Mouse (Mus musculus) cerebellum, postnatal 25 days (tissue): ENCODE measurements around the gene Spi1.
A peak's percentile ranks its signal among the peaks of the same experiment; 100 is the strongest.
"Not testable (repeated sequence)": the region's sequence is repeated elsewhere in the genome, so short reads cannot be mapped to it uniquely, and the experiment has no call there.

Source experiments
- DNase-seq, 2 experiments: peaks; one replicate each; pipeline ENCODE4 v3.0.0; 2021; ENCODE audit warnings: mixed read lengths in 2 of 2

Gene Spi1

GRCm38 (mm10) chr2:91097015-91097414 is 14.8 kb downstream of the Spi1 start:
- DNase-seq: no peak

GRCm38 (mm10) chr2:91098156-91098555 is 16.0 kb downstream of the Spi1 start:
- no peak for DNase-seq

- DNase-seq: peak; percentile 95 to 97
These were observed 19.0 kb downstream of the Spi1 start for GRCm38 (mm10) chr2:91101124-91101740.

GRCm38 (mm10) chr2:91108156-91108555 is 26.0 kb downstream of the Spi1 start:
- DNase-seq: no peak

GRCm38 (mm10) chr2:91109241-91109640 is 27.1 kb downstream of the Spi1 start:
- DNase-seq: no peak

GRCm38 (mm10) chr2:91109807-91110385 is 27.7 kb downstream of the Spi1 start:
- DNase-seq: no peak

GRCm38 (mm10) chr2:91110429-91110828 is 28.2 kb downstream of the Spi1 start:
- no peak for DNase-seq

GRCm38 (mm10) chr2:91111832-91112231 is 29.6 kb downstream of the Spi1 start:
- DNase-seq: not testable (repeated sequence)

- no peak for DNase-seq
These were observed 30.3 kb downstream of the Spi1 start for GRCm38 (mm10) chr2:91112491-91112890.

- no peak for DNase-seq
These were observed 31.1 kb downstream of the Spi1 start for GRCm38 (mm10) chr2:91113334-91113733.

GRCm38 (mm10) chr2:91113852-91114251 is 31.7 kb downstream of the Spi1 start:
- DNase-seq: no peak

- DNase-seq: peak; percentile 100
These were observed 32.8 kb downstream of the Spi1 start for GRCm38 (mm10) chr2:91114781-91115577.

- peak in 1 of 2 experiments; percentile 37 for DNase-seq
These were observed 33.4 kb downstream of the Spi1 start for GRCm38 (mm10) chr2:91115578-91115970.

- DNase-seq: no peak
These were observed 34.7 kb downstream of the Spi1 start for GRCm38 (mm10) chr2:91116842-91117241.

- DNase-seq: peak in 1 of 2 experiments; percentile 29
These were observed 35.5 kb downstream of the Spi1 start, which contains the start of gene Mybpc3 for GRCm38 (mm10) chr2:91117585-91118275. Gene Mybpc3 (plus strand): TSS chr2:91118144.

- peak; percentile 34 to 69 for DNase-seq
These were observed 36.5 kb downstream of the Spi1 start for GRCm38 (mm10) chr2:91118647-91119046.

GRCm38 (mm10) chr2:91119061-91119460 is 36.9 kb downstream of the Spi1 start:
- peak; percentile 90 to 91 for DNase-seq

- DNase-seq: peak; percentile 95 to 97
These were observed 37.4 kb downstream of the Spi1 start for GRCm38 (mm10) chr2:91119551-91119950.

GRCm38 (mm10) chr2:91120261-91120671 is 38.1 kb downstream of the Spi1 start:
- DNase-seq: peak; percentile 67 to 77

GRCm38 (mm10) chr2:91121011-91121410 is 38.8 kb downstream of the Spi1 start:
- peak; percentile 54 to 57 for DNase-seq

- peak; percentile 42 to 57 for DNase-seq
These were observed 39.3 kb downstream of the Spi1 start for GRCm38 (mm10) chr2:91121497-91121896.

- peak in 1 of 2 experiments; percentile 12 for DNase-seq
These were observed 41.3 kb downstream of the Spi1 start for GRCm38 (mm10) chr2:91123521-91123920.

- peak; percentile 57 to 60 for DNase-seq
These were observed 42.9 kb downstream of the Spi1 start for GRCm38 (mm10) chr2:91125101-91125500.
